8 mouse cellular contexts compared by ENCODE assay signal in the genomic region with DNA sequence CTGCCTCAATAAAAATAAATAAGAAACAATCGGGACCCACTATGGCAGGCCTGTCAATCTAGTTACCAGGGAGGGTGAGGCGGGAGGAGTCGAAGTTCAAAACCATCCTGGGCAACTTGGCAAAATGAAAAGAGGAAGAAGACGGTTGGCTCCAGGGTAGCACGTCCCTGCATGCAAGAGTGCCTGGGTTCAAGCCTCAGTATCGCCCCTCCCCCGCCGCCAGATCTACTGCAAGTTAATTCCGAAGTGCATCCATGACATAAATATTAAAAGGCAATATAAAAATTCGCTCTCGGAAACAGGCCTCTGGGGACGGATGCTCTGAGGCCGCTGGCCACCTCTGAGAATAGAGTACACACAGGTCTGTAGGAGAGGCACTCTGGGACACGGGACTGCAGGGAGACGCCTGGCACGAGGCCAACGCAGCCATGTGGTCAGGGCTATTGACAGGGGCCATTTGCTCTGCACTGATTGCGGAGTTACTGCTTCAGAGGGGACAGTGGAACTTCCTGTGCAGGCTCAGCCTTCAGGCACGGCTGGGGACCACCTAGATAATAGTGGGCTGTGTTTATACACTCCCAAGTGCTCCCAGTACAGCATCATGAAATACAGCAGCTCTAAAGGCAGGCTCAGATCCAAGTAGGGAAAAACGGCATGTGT. TPM values are rescaled to one million over a fixed set of nuclear protein-coding genes. Genes with fewer than 3 reads are reported as not detected.
DNase-seq lines count a peak whose midpoint lies in the region; ATAC-seq and TF ChIP-seq lines count a peak whose summit lies in the region.

No protein-coding gene starts in this region.

- peak; percentile 77 for ATAC-seq in lung, embryonic 14.5 days (ENCODE audit: insufficient read depth)

- H3K79me2 ChIP-seq in heart, adult 2 months (replicated peaks; ENCODE audit: control insufficient read depth, insufficient read depth, low read length) = no peaks in the 10 kb centered on the region; the same call in 1 of the 2 replicates

- DNase-seq in gastrocnemius, adult 2 months = peak; percentile 58
- no peak for DNase-seq in gastrocnemius, postnatal 36 days
- peak; percentile 69 for DNase-seq in cerebellum, adult 11 months
- peak; percentile 71 for DNase-seq in heart, adult 2 months
- peak; percentile 91 for DNase-seq in kidney, adult 2 months
- peak; percentile 88 for DNase-seq in lung, embryonic 14.5 days
- DNase-seq in ovary, postnatal 14 days (ENCODE audit: low spot score) = peak; percentile 67
- DNase-seq in frontal cortex, postnatal 10 days (ENCODE audit: low spot score in 2 of 2) = no peak

- H3K36me3 ChIP-seq in heart, adult 2 months (ENCODE audit: control insufficient read depth, insufficient read depth, low read length) = no peaks in the 10 kb centered on the region
- no peaks in the 10 kb centered on the region for H3K36me3 ChIP-seq in kidney, adult 2 months (ENCODE audit: control insufficient read depth, insufficient read depth, low read length)
- 0 out of 2 replicates have a peak, but pooled peaks cover under 1% of the 10 kb centered on the region for H3K36me3 ChIP-seq in lung, embryonic 14.5 days (ENCODE audit: insufficient read depth)

- H3K9ac ChIP-seq in heart, adult 2 months (ENCODE audit: low read depth, low read length) = no peak overlapping the region
- peak overlapping the region; percentile 16; the same call in 1 of the 2 replicates for H3K9ac ChIP-seq in lung, embryonic 14.5 days

- no peak for TF ChIP-seq POLR2A in heart, adult 2 months (IDR thresholded peaks at IDR 0.05; ENCODE audit: insufficient read depth, low read depth, low read length)
- TF ChIP-seq POLR2A in kidney, adult 2 months (IDR thresholded peaks at IDR 0.05; ENCODE audit: low read depth, low read length) = no peak

- peak overlapping the region; percentile 48 for H3K4me2 ChIP-seq in lung, embryonic 14.5 days

- no peaks in the 10 kb centered on the region for H3K9me3 ChIP-seq in lung, embryonic 14.5 days (ENCODE audit: low read depth, low read length)

- intact Hi-C loops in gastrocnemius, adult 2 months (cut with DNase I) = no loop called here
- intact Hi-C loops in gastrocnemius, postnatal 36 days (cut with DNase I) = no loop called here
- intact Hi-C loops in heart, adult 2 months (cut with DNase I) = no loop called here

- no peak for TF ChIP-seq EP300 in heart, adult 2 months (IDR thresholded peaks at IDR 0.05; ENCODE audit: insufficient read depth, low read depth, low read length)

- no peak for TF ChIP-seq CTCF in gastrocnemius, adult 2 months (IDR thresholded peaks at IDR 0.05)
- no peak for TF ChIP-seq CTCF in heart, adult 2 months (IDR thresholded peaks at IDR 0.05)
- no peak for TF ChIP-seq CTCF in kidney, adult 2 months (conservative IDR thresholded peaks at IDR 0.05; ENCODE audit: insufficient read depth, insufficient read length, low read depth, low read length)
- no peak for TF ChIP-seq CTCF in lung, embryonic 14.5 days (IDR thresholded peaks at IDR 0.05; ENCODE audit: low read depth)

- H3K4me1 ChIP-seq in heart, adult 2 months (ENCODE audit: control insufficient read depth, insufficient read depth, low read length) = peaks cover 6% of the 10 kb centered on the region
- H3K4me1 ChIP-seq in kidney, adult 2 months (ENCODE audit: control insufficient read depth, insufficient read depth, low read length) = peaks cover 37% of the 10 kb centered on the region
- peaks cover 66% of the 10 kb centered on the region for H3K4me1 ChIP-seq in lung, embryonic 14.5 days (ENCODE audit: insufficient read depth)

- no peaks in the 10 kb centered on the region for H3K27me3 ChIP-seq in heart, adult 2 months (ENCODE audit: control insufficient read depth, insufficient read depth, low read length)
- no peaks in the 10 kb centered on the region for H3K27me3 ChIP-seq in kidney, adult 2 months (replicated peaks; ENCODE audit: control insufficient read depth, insufficient read depth, low read length)
- no peaks in the 10 kb centered on the region for H3K27me3 ChIP-seq in lung, embryonic 14.5 days (ENCODE audit: insufficient read depth, low read length)

- H3K27ac ChIP-seq in gastrocnemius, adult 2 months = peak overlapping the region; percentile 7; the same call in 1 of the 2 replicates
- H3K27ac ChIP-seq in heart, adult 2 months = no peak overlapping the region
- no peak overlapping the region for H3K27ac ChIP-seq in kidney, adult 2 months (ENCODE audit: insufficient read depth, low read depth, low read length)
- peak overlapping the region; percentile 90 for H3K27ac ChIP-seq in lung, embryonic 14.5 days (ENCODE audit: low read depth)

- 27% methylated on average over 20 of the region's 20 CpGs for WGBS in heart, adult 2 months
- 16% methylated on average over 20 of the region's 20 CpGs for WGBS in kidney, adult 2 months
- WGBS in lung, embryonic 14.5 days = 19% methylated on average over 20 of the region's 20 CpGs

- H3K4me3 ChIP-seq in gastrocnemius, adult 2 months = peak overlapping the region; percentile 37; the same call in 1 of the 2 replicates
- H3K4me3 ChIP-seq in heart, adult 2 months = no peak overlapping the region
- H3K4me3 ChIP-seq in kidney, adult 2 months (ENCODE audit: insufficient read depth, low read depth, low read length) = no peak overlapping the region
- peak overlapping the region; percentile 3; the same call in 1 of the 2 replicates for H3K4me3 ChIP-seq in lung, embryonic 14.5 days (ENCODE audit: low read depth, low read length)

RNA-seq across cellular contexts. Expression of a gene that starts 8.9 kb away (rescaled TPM):
- 1 to 10 TPM; 3.2 to 7.4 TPM for total RNA-seq in gastrocnemius, adult 2 months (2021)
- total RNA-seq in gastrocnemius, postnatal 36 days (2021) = 1 to 10 TPM; 4.8 to 6.6 TPM
- total RNA-seq in heart, adult 2 months (2021) = 10 to 100 TPM; 17.5 to 20.4 TPM
- polyA plus RNA-seq in heart, adult 2 months (2012; rRNA removed) = 16.5 and 23.2 TPM in 2 replicates
- 427 and 463 TPM in 2 replicates for polyA plus RNA-seq in kidney, adult 2 months (2012; rRNA removed)
- polyA plus RNA-seq in lung, embryonic 14.5 days (2014; fragmentation: Nextera tagmentation; extraction: Ambion mirVana) = 201 and 204 TPM in 2 replicates

RNA-seq across cellular contexts. Expression of a gene that starts 30.6 kb away (rescaled TPM):
- total RNA-seq in gastrocnemius, adult 2 months (2021) = 1 to 10 TPM in 1 of 2 experiments, under 1 TPM in 1; 0.71 to 1.1 TPM
- total RNA-seq in gastrocnemius, postnatal 36 days (2021) = 1 to 10 TPM; 1.0 to 1.4 TPM
- 1 to 10 TPM; 2.6 to 2.7 TPM for total RNA-seq in heart, adult 2 months (2021)
- 5.7 and 6.0 TPM in 2 replicates for polyA plus RNA-seq in heart, adult 2 months (2012; rRNA removed)
- 37.7 and 52.4 TPM in 2 replicates for polyA plus RNA-seq in kidney, adult 2 months (2012; rRNA removed)
- polyA plus RNA-seq in lung, embryonic 14.5 days (2014; fragmentation: Nextera tagmentation; extraction: Ambion mirVana) = 11.5 and 11.8 TPM in 2 replicates

RNA-seq across cellular contexts. Expression of a gene that starts 53.2 kb away (rescaled TPM):
- total RNA-seq in gastrocnemius, adult 2 months (2021) = 1 to 10 TPM; 3.0 to 3.3 TPM
- total RNA-seq in gastrocnemius, postnatal 36 days (2021) = 1 to 10 TPM; 3.7 to 4.9 TPM
- 10 to 100 TPM; 11.3 TPM for total RNA-seq in heart, adult 2 months (2021)
- 14.6 and 15.6 TPM in 2 replicates for polyA plus RNA-seq in heart, adult 2 months (2012; rRNA removed)
- 11.6 and 12.6 TPM in 2 replicates for polyA plus RNA-seq in kidney, adult 2 months (2012; rRNA removed)
- 9.7 and 10.3 TPM in 2 replicates for polyA plus RNA-seq in lung, embryonic 14.5 days (2014; fragmentation: Nextera tagmentation; extraction: Ambion mirVana)

Comparison
In these comparisons a context has a peak if more than half of its experiments do, and no peak if none do; other contexts are left out.
1. DNase-seq: peak in gastrocnemius, adult 2 months (single experiment), cerebellum, adult 11 months (single experiment), heart, adult 2 months (2 of 2), kidney, adult 2 months (single experiment), lung, embryonic 14.5 days (single experiment) and ovary, postnatal 14 days (single experiment); none in gastrocnemius, postnatal 36 days (0 of 2) and frontal cortex, postnatal 10 days (0 of 2).
2. H3K27ac ChIP-seq: peak in gastrocnemius, adult 2 months (single experiment) and lung, embryonic 14.5 days (single experiment); none in heart, adult 2 months (single experiment) and kidney, adult 2 months (single experiment).
3. H3K4me3 ChIP-seq: peak in gastrocnemius, adult 2 months (single experiment) and lung, embryonic 14.5 days (single experiment); none in heart, adult 2 months (single experiment) and kidney, adult 2 months (single experiment).